ENCODE assay signal across 8 mouse cellular contexts in genomic region chr6:50110379-50110941, GRCm38 (mm10). TPM values are rescaled to one million over a fixed set of nuclear protein-coding genes. Genes with fewer than 3 reads are reported as not detected.
DNase-seq lines count a peak whose midpoint lies in the region; ATAC-seq and TF ChIP-seq lines count a peak whose summit lies in the region.

No protein-coding gene starts in this region.

- H3K4me1 ChIP-seq in forebrain, embryonic 11.5 days (replicated peaks; ENCODE audit: control insufficient read depth, insufficient read depth, low read length), result peaks cover 4% of the 10 kb centered on the region; the same call in 1 of the 2 replicates
- H3K4me1 ChIP-seq in hindbrain, embryonic 12.5 days, result peaks cover 13% of the 10 kb centered on the region
- peaks cover 0 to 4% of the 10 kb centered on the region in 2 experiments; a peak in 2 of 4 replicates for H3K4me1 ChIP-seq in liver, embryonic 14.5 days (replicated peaks; ENCODE audit: control insufficient read depth in 2 of 2, insufficient read depth in 2 of 2, low read length in 1 of 2)
- H3K4me1 ChIP-seq in neural tube, embryonic 12.5 days, result peaks cover 9% of the 10 kb centered on the region

- H3K27ac ChIP-seq in forebrain, embryonic 11.5 days (ENCODE audit: low read depth, low read length), result peak overlapping the region; percentile 50
- peak overlapping the region; percentile 88 for H3K27ac ChIP-seq in hindbrain, embryonic 12.5 days
- peak overlapping the region; percentile 30; the same call in 1 of the 2 replicates for H3K27ac ChIP-seq in liver, embryonic 14.5 days
- H3K27ac ChIP-seq in neural tube, embryonic 12.5 days, result peak overlapping the region; percentile 80; the same call in 1 of the 2 replicates

- CTCF ChIA-PET in Patski (lab: Charles Lee), result interaction anchor here (4.6 kb wide), 1 partner anchor 184 kb away, joined by 28 read pairs; no protein-coding TSS in a partner anchor

- DNase-seq in kidney, adult 18-20 months, result peak; percentile 47
- no peak for DNase-seq in kidney, postnatal 14 days
- DNase-seq in Patski (ENCODE audit: low read depth, low spot score), result no peak
- DNase-seq in forebrain, embryonic 11.5 days (ENCODE audit: low spot score), result no peak
- DNase-seq in liver, embryonic 14.5 days (ENCODE audit: low read depth in 3 of 3, low spot score in 3 of 3), result peak in 2 of 3 experiments; percentile 25 to 32
- peak; percentile 67 for DNase-seq in testis, postnatal 10 days (ENCODE audit: low spot score)

- H3K27me3 ChIP-seq in Patski, result peaks cover 5% of the 10 kb centered on the region
- no peaks in the 10 kb centered on the region for H3K27me3 ChIP-seq in forebrain, embryonic 11.5 days (ENCODE audit: control insufficient read depth, insufficient read depth, low read length)
- H3K27me3 ChIP-seq in hindbrain, embryonic 12.5 days, result no peaks in the 10 kb centered on the region
- H3K27me3 ChIP-seq in liver, embryonic 14.5 days (ENCODE audit: control insufficient read depth, insufficient read depth, low read length), result peaks cover 18% of the 10 kb centered on the region
- H3K27me3 ChIP-seq in neural tube, embryonic 12.5 days (replicated peaks), result no peaks in the 10 kb centered on the region

- 0% methylated on average over 38 of the region's 72 CpGs for WGBS in forebrain, embryonic 11.5 days
- WGBS in hindbrain, embryonic 12.5 days, result 0% methylated on average over 40 of the region's 72 CpGs
- under 1% methylated on average over 67 of the region's 72 CpGs for WGBS in liver, embryonic 14.5 days (ENCODE audit: insufficient replicate concordance)
- under 1% methylated on average over 63 of the region's 72 CpGs for WGBS in neural tube, embryonic 12.5 days

- in situ Hi-C loops in Patski (cut with MboI; ENCODE audit: low pct_unique_long_range_greater_than_20kb), result loop anchor here (5.0 kb wide), 3 partner anchors 72 to 427 kb away; no protein-coding TSS in a partner anchor

- no peaks in the 10 kb centered on the region for H3K9me3 ChIP-seq in forebrain, embryonic 11.5 days (ENCODE audit: control insufficient read depth, low read length)
- no peaks in the 10 kb centered on the region for H3K9me3 ChIP-seq in hindbrain, embryonic 12.5 days (replicated peaks)
- no peaks in the 10 kb centered on the region for H3K9me3 ChIP-seq in liver, embryonic 14.5 days (ENCODE audit: control insufficient read depth, low read length)
- no peaks in the 10 kb centered on the region for H3K9me3 ChIP-seq in neural tube, embryonic 12.5 days

- TF ChIP-seq CTCF in Patski (IDR thresholded peaks at IDR 0.05), result no peak
- TF ChIP-seq CTCF in liver, embryonic 14.5 days (IDR thresholded peaks at IDR 0.05; ENCODE audit: low read depth), result no peak

- no peak for TF ChIP-seq EP300 in liver, embryonic 14.5 days (IDR thresholded peaks at IDR 0.05; ENCODE audit: low read depth)

- H3K36me3 ChIP-seq in forebrain, embryonic 11.5 days (ENCODE audit: control insufficient read depth, insufficient read depth, low read length), result no peaks in the 10 kb centered on the region
- no peaks in the 10 kb centered on the region for H3K36me3 ChIP-seq in hindbrain, embryonic 12.5 days
- H3K36me3 ChIP-seq in liver, embryonic 14.5 days (replicated peaks; ENCODE audit: control insufficient read depth, insufficient read depth, low read depth), result no peaks in the 10 kb centered on the region
- no peaks in the 10 kb centered on the region for H3K36me3 ChIP-seq in neural tube, embryonic 12.5 days

- ATAC-seq in Patski, result peak; percentile 42
- ATAC-seq in forebrain, embryonic 11.5 days (replicated peaks; ENCODE audit: low FRiP score), result peak; percentile 69
- ATAC-seq in hindbrain, embryonic 12.5 days (ENCODE audit: low FRiP score), result peak; percentile 81
- ATAC-seq in liver, embryonic 14.5 days (ENCODE audit: insufficient read depth), result peak; percentile 66
- ATAC-seq in neural tube, embryonic 12.5 days (ENCODE audit: low FRiP score, low read depth), result peak; percentile 72

- peak overlapping the region; percentile 89 for H3K9ac ChIP-seq in forebrain, embryonic 11.5 days (ENCODE audit: low read length)
- H3K9ac ChIP-seq in hindbrain, embryonic 12.5 days, result peak overlapping the region; percentile 91
- peak overlapping the region; percentile 57 for H3K9ac ChIP-seq in liver, embryonic 14.5 days (replicated peaks)
- H3K9ac ChIP-seq in neural tube, embryonic 12.5 days, result peak overlapping the region; percentile 90

- H3K4me2 ChIP-seq in forebrain, embryonic 11.5 days (ENCODE audit: low read depth, low read length, severe bottlenecking), result peak overlapping the region; percentile 81
- H3K4me2 ChIP-seq in hindbrain, embryonic 12.5 days (replicated peaks), result peak overlapping the region; percentile 77
- H3K4me2 ChIP-seq in liver, embryonic 14.5 days (ENCODE audit: low read depth), result peak overlapping the region; percentile 63
- peak overlapping the region; percentile 76 for H3K4me2 ChIP-seq in neural tube, embryonic 12.5 days (replicated peaks)

- POLR2A ChIA-PET in Patski (lab: Charles Lee), result no interaction called here

- peak overlapping the region; percentile 83 for H3K4me3 ChIP-seq in forebrain, embryonic 11.5 days (ENCODE audit: low read depth, low read length)
- peak overlapping the region; percentile 87 for H3K4me3 ChIP-seq in hindbrain, embryonic 12.5 days
- peak overlapping the region; percentile 63 to 65 for H3K4me3 ChIP-seq in liver, embryonic 14.5 days (ENCODE audit: insufficient read depth in 1 of 2, low read depth in 2 of 2, low read length in 2 of 2)
- peak overlapping the region; percentile 89 for H3K4me3 ChIP-seq in neural tube, embryonic 12.5 days

RNA-seq across cellular contexts. Expression of gene Mpp6, which starts 0.4 kb away (rescaled TPM):
- 44.7 TPM for polyA plus RNA-seq in Patski (2021)
- 92.6 and 93.1 TPM in 2 replicates for polyA plus RNA-seq in forebrain, embryonic 11.5 days (2014; fragmentation: Nextera tagmentation; extraction: Ambion mirVana)
- 76.9 and 80.7 TPM in 2 replicates for polyA plus RNA-seq in hindbrain, embryonic 12.5 days (2016; fragmentation: Nextera tagmentation; extraction: Ambion mirVana)
- 8.1 and 19.3 TPM in 2 replicates for polyA plus RNA-seq in liver, embryonic 14.5 days (2012; rRNA removed)
- polyA plus RNA-seq in liver, embryonic 14.5 days (2014; fragmentation: Nextera tagmentation; extraction: Ambion mirVana), result 28.5 and 32.2 TPM in 2 replicates
- 67.0 and 68.6 TPM in 2 replicates for polyA plus RNA-seq in neural tube, embryonic 12.5 days (2016; fragmentation: Nextera tagmentation; extraction: Ambion mirVana)

Comparison
In these comparisons a context has a peak if more than half of its experiments do, and no peak if none do; other contexts are left out.
1. DNase-seq: peak in kidney, adult 18-20 months (single experiment), liver, embryonic 14.5 days (2 of 3) and testis, postnatal 10 days (single experiment); none in kidney, postnatal 14 days (single experiment), Patski (single experiment) and forebrain, embryonic 11.5 days (single experiment).
2. H3K27ac ChIP-seq: peak in every context shown above with its lines; median percentile 88 in hindbrain, embryonic 12.5 days; 80 in neural tube, embryonic 12.5 days; 50 in forebrain, embryonic 11.5 days; 30 in liver, embryonic 14.5 days.
3. Peak in every context shown above with its lines, with median percentiles within 50 percentile points of each other: ATAC-seq, H3K4me2 ChIP-seq, H3K4me3 ChIP-seq and H3K9ac ChIP-seq.